Mouse (Mus musculus) Muller cell, postnatal 12 days (primary cell): ENCODE results near the gene Sccpdh.

ENCODE experiments used
- DNase-seq: peaks from one replicate; pipeline ENCODE4 v3.0.0-alpha.2; 2015; ENCODE audit errors: inconsistent ontology term

Sccpdh gene

GRCm38 (mm10) chr1:179731391-179731790 is 63.4 kb downstream of the Sccpdh start:
- DNase-seq: no peak

DNA sequence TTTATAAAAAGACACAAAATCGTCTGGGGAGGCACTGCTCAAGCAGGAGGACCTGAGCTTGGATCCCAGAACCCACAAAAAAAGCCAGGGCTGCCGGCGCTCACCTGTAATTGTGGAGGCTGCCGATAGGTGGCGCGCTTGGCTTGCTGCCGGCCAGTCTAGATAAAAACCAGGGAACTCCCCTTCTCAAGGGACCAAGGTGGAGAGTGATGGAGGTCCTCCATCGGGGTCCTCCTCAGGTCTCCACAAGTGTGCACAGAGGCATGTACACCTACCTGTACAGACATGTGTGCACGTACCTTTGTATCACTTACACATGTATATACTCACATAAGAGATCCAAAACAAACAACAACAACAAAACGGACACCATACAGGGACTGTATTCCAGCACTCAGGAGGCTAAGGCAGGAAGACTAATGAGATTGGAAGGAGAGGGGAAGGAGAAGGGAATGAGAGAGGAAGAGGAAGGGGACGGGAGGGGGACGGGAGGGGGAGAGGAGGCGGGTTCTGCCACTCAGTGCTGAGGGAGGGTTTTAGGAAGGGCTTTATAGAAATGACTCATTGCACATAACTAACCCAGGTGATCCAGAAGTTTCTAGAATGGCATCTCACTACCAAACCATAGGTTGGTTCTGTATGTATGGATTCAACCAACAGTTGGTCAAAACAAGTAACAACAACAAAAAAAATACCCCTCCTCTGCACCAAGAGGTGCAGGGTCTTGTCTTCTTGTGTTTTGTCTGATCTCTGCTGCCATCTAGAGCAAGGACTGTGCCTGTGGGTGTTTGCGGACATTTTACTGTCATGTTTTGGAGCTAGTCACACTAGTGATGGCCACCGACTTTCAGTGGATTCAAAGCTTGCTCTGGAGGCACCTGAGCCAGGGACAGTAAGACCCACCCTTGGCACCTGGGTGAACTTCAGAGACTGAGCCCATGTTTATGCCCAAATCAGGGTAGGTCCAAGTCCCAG is 66.8 kb downstream of the Sccpdh start:
- DNase-seq: peak; percentile 25

DNA sequence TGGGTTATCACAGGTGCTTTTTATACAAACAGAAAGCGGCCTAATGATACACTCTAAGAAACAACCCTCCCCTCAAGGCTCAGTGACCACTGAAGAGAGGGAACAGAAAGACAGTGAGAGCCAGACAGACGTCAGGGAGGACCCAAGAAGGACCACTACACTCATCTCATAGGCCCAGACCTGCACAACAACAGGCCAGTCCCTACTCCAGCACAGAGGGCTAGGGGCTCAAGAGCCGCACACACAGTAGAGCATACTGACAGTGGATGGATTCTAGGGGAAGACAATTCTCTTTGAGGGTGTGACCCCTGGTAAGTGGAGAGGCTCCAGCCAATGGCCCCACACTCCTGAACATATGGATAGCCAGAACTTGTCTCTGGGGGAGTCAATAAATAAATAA is 68.5 kb downstream of the Sccpdh start:
- DNase-seq: no peak
